8 mouse cellular contexts compared by ENCODE assay signal in the genomic region with DNA sequence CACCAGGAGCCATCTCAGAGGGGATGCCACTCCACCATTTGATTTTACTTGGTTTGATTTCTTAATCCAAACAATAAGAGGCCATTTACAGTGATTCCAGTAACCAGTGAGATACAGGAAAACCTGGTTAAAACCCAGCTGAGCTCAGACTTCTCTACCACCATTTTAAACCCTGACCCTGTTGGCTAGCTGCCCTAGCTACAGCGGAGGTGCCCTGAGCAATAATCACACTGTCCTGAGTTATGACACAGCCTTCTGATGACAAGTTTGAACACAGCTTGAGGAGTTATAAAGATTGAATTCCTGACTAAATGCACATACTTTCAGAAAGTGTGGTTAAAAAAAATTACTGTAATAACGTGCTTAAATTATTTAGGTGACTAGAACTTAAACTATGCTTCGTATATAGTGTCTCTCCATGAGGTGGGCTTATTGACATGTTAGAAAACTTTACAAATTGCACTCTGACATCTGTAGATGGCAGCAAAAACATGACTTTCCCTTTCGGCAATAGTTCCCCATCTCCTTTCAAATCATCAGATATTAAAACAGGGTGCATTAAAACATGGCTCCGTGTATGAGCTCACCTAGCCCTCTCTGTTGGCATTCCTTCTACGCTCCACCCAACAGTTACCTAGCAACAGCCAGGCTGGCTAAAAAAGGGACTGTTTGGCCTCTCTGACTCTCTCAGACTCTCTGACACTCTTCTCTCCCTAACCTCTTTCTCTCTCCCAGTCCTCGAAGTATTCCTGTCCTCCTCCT. TPM values are rescaled to one million over a fixed set of nuclear protein-coding genes. Genes with fewer than 3 reads are reported as not detected.
DNase-seq lines count a peak whose midpoint lies in the region; ATAC-seq and TF ChIP-seq lines count a peak whose summit lies in the region.

No protein-coding gene starts in this region.

- no peak overlapping the region for H3K27ac ChIP-seq in cerebellum, adult 2 months (ENCODE audit: insufficient read depth, low read length)
- H3K27ac ChIP-seq in limb, embryonic 13.5 days, result no peak overlapping the region
- H3K27ac ChIP-seq in limb, embryonic 10.5 days, result no peak overlapping the region

- peaks cover 4% of the 10 kb centered on the region; the same call in 1 of the 2 replicates for H3K9me3 ChIP-seq in limb, embryonic 13.5 days
- no peaks in the 10 kb centered on the region for H3K9me3 ChIP-seq in limb, embryonic 10.5 days (replicated peaks)

- H3K36me3 ChIP-seq in limb, embryonic 13.5 days, result no peaks in the 10 kb centered on the region
- no peaks in the 10 kb centered on the region for H3K36me3 ChIP-seq in limb, embryonic 10.5 days

- no peak for TF ChIP-seq POLR2A in cerebellum, adult 2 months (IDR thresholded peaks at IDR 0.05; ENCODE audit: borderline replicate concordance, insufficient read depth, low read length)
- no peak for TF ChIP-seq POLR2A in lung, adult 2 months (IDR thresholded peaks at IDR 0.05; ENCODE audit: borderline replicate concordance, extremely low read depth, low read depth, low read length)

- no peak for ATAC-seq in cerebellum, adult (ENCODE audit: insufficient number of reproducible peaks, low FRiP score, low TSS enrichment)
- peak; percentile 70 for ATAC-seq in limb, embryonic 13.5 days (ENCODE audit: low FRiP score, low read depth)
- ATAC-seq in activated CD4-positive, CD25-positive, alpha-beta regulatory T cell, adult 4 months, result no peak

- TF ChIP-seq CTCF in cerebellum, adult 2 months (IDR thresholded peaks at IDR 0.05; ENCODE audit: borderline replicate concordance, insufficient read depth, low read depth, low read length), result peak; percentile 18; the same call in 1 of the 2 replicates
- no peak for TF ChIP-seq CTCF in lung, adult 2 months (IDR thresholded peaks at IDR 0.05; ENCODE audit: insufficient read depth, low read length)

- no peak overlapping the region for H3K4me2 ChIP-seq in limb, embryonic 13.5 days (replicated peaks)

- peak; percentile 17 to 19 for DNase-seq in cerebellum, adult 2 months
- no peak for DNase-seq in limb, embryonic 10.5 days (ENCODE audit: low spot score)
- DNase-seq in gonadal fat pad, adult 2 months (ENCODE audit: low read depth), result peak; percentile 20
- peak; percentile 25 for DNase-seq in lung, adult 2 months
- DNase-seq in spleen, postnatal 36 days (ENCODE audit: low spot score in 2 of 2), result no peak

- no peaks in the 10 kb centered on the region for H3K27me3 ChIP-seq in cerebellum, adult 2 months (ENCODE audit: control insufficient read depth, insufficient read depth, low read length)
- H3K27me3 ChIP-seq in limb, embryonic 13.5 days, result no peaks in the 10 kb centered on the region
- H3K27me3 ChIP-seq in limb, embryonic 10.5 days (ENCODE audit: low read depth, poor library complexity, severe bottlenecking), result no peaks in the 10 kb centered on the region

- no peak overlapping the region for H3K9ac ChIP-seq in limb, embryonic 13.5 days

- 27% methylated on average over 7 of the region's 7 CpGs for WGBS in cerebellum, adult 2 months
- WGBS in limb, embryonic 13.5 days, result 52% methylated on average over 7 of the region's 7 CpGs
- 83% methylated on average over 7 of the region's 7 CpGs for WGBS in limb, embryonic 10.5 days
- WGBS in lung, adult 2 months, result 47% methylated on average over 7 of the region's 7 CpGs

- H3K4me1 ChIP-seq in cerebellum, adult 2 months (ENCODE audit: control insufficient read depth, insufficient read depth, low read length), result no peaks in the 10 kb centered on the region
- peaks cover 11% of the 10 kb centered on the region for H3K4me1 ChIP-seq in limb, embryonic 13.5 days
- H3K4me1 ChIP-seq in limb, embryonic 10.5 days, result no peaks in the 10 kb centered on the region
- peaks cover 2% of the 10 kb centered on the region; the same call in 1 of the 2 replicates for H3K4me1 ChIP-seq in lung, adult 2 months (ENCODE audit: control insufficient read depth, insufficient read depth, low read length)

- H3K4me3 ChIP-seq in cerebellum, adult 2 months (replicated peaks; ENCODE audit: insufficient read depth, low read depth, low read length), result no peak overlapping the region
- H3K4me3 ChIP-seq in limb, embryonic 13.5 days, result no peak overlapping the region
- H3K4me3 ChIP-seq in limb, embryonic 10.5 days, result no peak overlapping the region
- no peak overlapping the region for H3K4me3 ChIP-seq in lung, adult 2 months (replicated peaks; ENCODE audit: extremely low read depth, low read depth, low read length)

RNA-seq across cellular contexts. Expression of gene Gm11099, which starts 29.1 kb away (rescaled TPM):
- polyA plus RNA-seq in cerebellum, adult 2 months (2012; rRNA removed), result not detected in 2 replicates
- not detected in 2 replicates for polyA plus RNA-seq in limb, embryonic 13.5 days (2015; fragmentation: Nextera tagmentation; extraction: Ambion mirVana)
- polyA plus RNA-seq in limb, embryonic 10.5 days (2016; fragmentation: Nextera tagmentation; extraction: Ambion mirVana), result not detected in 2 replicates
- polyA plus RNA-seq in gonadal fat pad, adult 2 months (2012; rRNA removed), result not detected in 2 replicates
- not detected in 2 replicates for polyA plus RNA-seq in lung, adult 2 months (2012; rRNA removed)
- polyA plus RNA-seq in activated CD4-positive, CD25-positive, alpha-beta regulatory T cell, adult 4 months (2017; shearing (Covaris generic)), result not detected

Comparison
In these comparisons a context has a peak if more than half of its experiments do, and no peak if none do; other contexts are left out.
1. DNase-seq: peak in cerebellum, adult 2 months (2 of 2), gonadal fat pad, adult 2 months (single experiment) and lung, adult 2 months (single experiment); none in limb, embryonic 10.5 days (single experiment) and spleen, postnatal 36 days (0 of 2).